Mouse (Mus musculus) CD8-positive naive resting alpha-beta T cell, adult 2 months (primary cell): ENCODE measurements around the gene Fam222b.

Experiments
- DNase-seq, 2 experiments: peaks; one replicate each; pipeline ENCODE4 v3.0.0; 2022; ENCODE audit warnings: low read depth in 2 of 2, low spot score in 2 of 2

The Fam222b gene

DNA sequence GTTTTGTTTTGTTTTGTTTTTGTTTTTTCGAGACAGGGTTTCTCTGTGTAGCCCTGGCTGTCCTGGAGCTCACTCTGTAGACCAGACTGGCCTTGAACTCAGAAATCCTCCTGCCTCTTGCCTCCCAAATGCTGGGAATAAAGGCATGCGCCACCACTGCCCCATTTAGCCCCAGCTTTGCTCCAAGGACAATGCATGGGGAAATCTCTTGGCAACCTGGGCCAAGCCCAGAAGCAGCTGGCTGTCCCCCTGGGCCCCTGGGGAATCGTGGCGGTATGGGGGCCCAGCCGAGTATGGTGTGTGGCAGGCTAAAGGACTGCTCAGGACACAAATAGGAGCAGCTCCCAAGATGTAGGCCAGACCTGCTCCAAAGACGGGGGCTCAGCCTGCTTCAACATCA is 109.8 kb downstream of the Fam222b start:
- DNase-seq: no peak

DNA sequence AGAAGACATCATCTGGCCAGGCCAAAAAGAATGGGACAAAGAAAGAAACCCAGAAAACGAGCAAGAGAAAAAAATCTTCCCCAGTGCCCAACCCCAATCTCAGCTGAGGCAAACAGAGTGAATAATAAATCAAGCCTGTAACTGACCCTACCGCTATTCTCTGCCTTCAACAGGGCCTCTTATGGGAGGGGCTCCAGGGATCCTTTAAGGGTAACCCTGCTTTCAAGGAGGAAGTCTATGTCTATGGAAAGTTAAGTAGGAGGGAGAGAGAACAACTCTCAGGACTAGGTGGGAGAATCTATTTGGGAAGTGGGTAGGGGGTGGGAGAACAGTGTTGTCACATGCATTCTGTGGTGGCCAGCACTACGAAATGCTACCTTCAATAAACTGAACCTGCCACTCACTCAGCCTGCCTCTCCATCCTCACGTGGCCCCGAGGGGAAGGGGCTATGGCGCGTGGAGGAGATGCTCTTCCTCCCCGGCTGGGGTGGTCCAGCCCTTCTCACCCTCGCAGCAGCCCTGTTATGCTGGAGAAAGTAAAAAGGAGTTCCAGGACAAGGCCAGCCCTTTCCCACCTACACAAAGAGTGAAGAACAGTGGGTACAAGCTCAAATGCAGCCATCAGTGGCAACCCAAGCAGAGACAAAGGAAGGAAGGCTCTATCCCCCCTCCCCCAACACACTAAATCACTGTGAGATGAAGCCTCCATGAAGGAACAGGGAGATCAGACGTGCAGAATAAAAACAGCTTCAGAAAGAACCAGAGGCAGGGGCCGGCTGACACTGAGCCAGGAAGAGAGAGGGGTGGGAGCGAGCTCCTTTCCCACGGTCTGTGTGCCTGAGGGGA is 111.1 kb downstream of the Fam222b start:
- DNase-seq: no peak
